Mouse (Mus musculus) lung, adult 18-20 months (tissue): Measurements from ENCODE around the gene Jpt2.

Experiments
- DNase-seq, 2 experiments: peaks; one replicate each; pipeline ENCODE4 v3.0.0; 2022; ENCODE audit warnings: mixed read lengths in 2 of 2

Jpt2 gene

GRCm38 (mm10) chr17:24903767-24904166 is 56.7 kb downstream of the Jpt2 start:
- DNase-seq = no peak

GRCm38 (mm10) chr17:24902671-24903474 is 57.6 kb downstream of the Jpt2 start:
- DNase-seq = no peak

GRCm38 (mm10) chr17:24902124-24902523 is 58.4 kb downstream of the Jpt2 start:
- no peak for DNase-seq

- DNase-seq = no peak
Measured at GRCm38 (mm10) chr17:24900014-24900413, 60.5 kb downstream of the Jpt2 start.

- no peak for DNase-seq
Measured at GRCm38 (mm10) chr17:24899153-24899552, 61.3 kb downstream of the Jpt2 start.

GRCm38 (mm10) chr17:24898041-24898854 is 62.2 kb downstream of the Jpt2 start:
- no peak for DNase-seq

GRCm38 (mm10) chr17:24897600-24897999 is 62.9 kb downstream of the Jpt2 start:
- no peak for DNase-seq

- no peak for DNase-seq
Measured at GRCm38 (mm10) chr17:24896993-24897269, 63.6 kb downstream of the Jpt2 start.

- DNase-seq = peak; percentile 70 to 78
Measured at GRCm38 (mm10) chr17:24896241-24896992, 64.1 kb downstream of the Jpt2 start, which contains the start of gene Nme3. Nme3 (plus strand) TSS chr17:24896500.

- DNase-seq = no peak
Measured at GRCm38 (mm10) chr17:24895571-24896240, 64.8 kb downstream of the Jpt2 start.

- peak; percentile 83 to 88 for DNase-seq
Measured at GRCm38 (mm10) chr17:24894995-24895547, 65.4 kb downstream of the Jpt2 start, which contains the start of the genes Eme2 and Mrps34. Eme2 (minus strand) TSS chr17:24895087. Mrps34 (plus strand) TSS chr17:24895116.

GRCm38 (mm10) chr17:24894061-24894994 is 66.2 kb downstream of the Jpt2 start:
- DNase-seq = no peak

GRCm38 (mm10) chr17:24893276-24893675 is 67.2 kb downstream of the Jpt2 start:
- DNase-seq = no peak

- no peak for DNase-seq
Measured at GRCm38 (mm10) chr17:24892785-24893184, 67.7 kb downstream of the Jpt2 start.

GRCm38 (mm10) chr17:24891321-24891720 is 69.2 kb downstream of the Jpt2 start:
- DNase-seq = no peak

- no peak for DNase-seq
Measured at GRCm38 (mm10) chr17:24890151-24891092, 70.1 kb downstream of the Jpt2 start.

GRCm38 (mm10) chr17:24888862-24889261 is 71.6 kb downstream of the Jpt2 start:
- DNase-seq = no peak
